ENCODE assay signal across 24 mouse cellular contexts in the genomic region with DNA sequence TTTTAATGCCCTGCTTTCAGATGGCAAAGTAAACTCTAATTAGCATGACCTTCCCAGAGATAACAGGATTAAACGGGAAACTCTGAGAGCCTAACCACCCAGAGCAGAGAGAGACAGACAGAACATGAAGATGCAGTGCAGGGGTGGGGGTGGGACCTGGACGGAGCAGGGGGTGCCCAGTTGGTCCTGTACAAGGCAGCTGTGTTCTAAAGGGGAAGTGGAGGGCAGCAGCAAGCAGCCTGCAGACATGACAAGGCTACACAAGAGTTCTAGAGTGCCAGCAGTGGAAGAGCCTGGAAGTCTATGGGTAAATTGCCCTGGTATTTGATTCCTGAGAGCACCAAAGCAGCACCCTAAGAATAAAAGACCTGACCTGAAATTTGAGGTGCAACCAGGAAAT.
"Had no signal": no experiment of that assay in that cellular context is flagged by ENCODE, and none has a peak within 500 bp of the region (broad histone marks: within the 10 kb centered on the region; RNA-seq: fewer than 3 reads in every experiment).

No protein-coding gene starts in this region.

- H3K4me1 ChIP-seq: limb, embryonic 12.5 days; limb, embryonic 15.5 days; stomach, embryonic 15.5 days had no signal

- H3K27ac ChIP-seq: left cerebral cortex, adult 2 months; limb, embryonic 12.5 days; limb, embryonic 15.5 days; liver, embryonic 14.5 days; macrophage; midbrain, embryonic 10.5 days; stomach, embryonic 15.5 days had no signal

- H3K4me2 ChIP-seq: limb, embryonic 12.5 days; limb, embryonic 15.5 days; liver, embryonic 11.5 days; lung, embryonic 14.5 days; stomach, embryonic 15.5 days had no signal

- H3K4me3 ChIP-seq: left cerebral cortex, adult 2 months; limb, embryonic 12.5 days; limb, embryonic 15.5 days; megakaryocyte, embryonic 14.5 days; midbrain, embryonic 10.5 days; myocyte; stomach, embryonic 15.5 days had no signal

- H3K9me3 ChIP-seq: limb, embryonic 12.5 days; limb, embryonic 15.5 days; megakaryocyte, embryonic 14.5 days; midbrain, embryonic 10.5 days; stomach, embryonic 15.5 days had no signal

- H3K9ac ChIP-seq: limb, embryonic 12.5 days; limb, embryonic 15.5 days; liver, embryonic 14.5 days; liver, postnatal 0 days; lung, embryonic 14.5 days; stomach, embryonic 15.5 days had no signal

- H3K27me3 ChIP-seq: limb, embryonic 12.5 days; limb, embryonic 15.5 days; megakaryocyte, embryonic 14.5 days; stomach, embryonic 15.5 days had no signal

- ATAC-seq: intestine, postnatal 0 days; liver, postnatal 0 days; lung, postnatal 0 days had no signal

- DNase-seq: kidney, adult 2 months; kidney, postnatal 10 days; kidney, postnatal 36 days; layer of hippocampus, postnatal 36 days; left cerebral cortex, postnatal 4 days; liver, postnatal 0 days; lung, embryonic 14.5 days; midbrain, embryonic 14.5 days; right cerebral cortex, postnatal 25 days; spleen, adult 18-20 months; thymus, adult 18-20 months; thymus, postnatal 36 days had no signal
